Mouse (Mus musculus) heart, postnatal 0 days (tissue): ENCODE data around the gene Homer2.

ENCODE experiments used
- CTCF ChIP-seq: IDR thresholded peaks from 2 replicates; pipeline ENCODE4 v1.5.1; 2016; ENCODE audit warnings: antibody characterized with exemption, control low read depth, low read depth
- EP300 ChIP-seq: IDR thresholded peaks from 2 replicates; pipeline ENCODE4 v1.6.1; 2016; ENCODE audit warnings: antibody characterized with exemption, low read depth

DNA sequence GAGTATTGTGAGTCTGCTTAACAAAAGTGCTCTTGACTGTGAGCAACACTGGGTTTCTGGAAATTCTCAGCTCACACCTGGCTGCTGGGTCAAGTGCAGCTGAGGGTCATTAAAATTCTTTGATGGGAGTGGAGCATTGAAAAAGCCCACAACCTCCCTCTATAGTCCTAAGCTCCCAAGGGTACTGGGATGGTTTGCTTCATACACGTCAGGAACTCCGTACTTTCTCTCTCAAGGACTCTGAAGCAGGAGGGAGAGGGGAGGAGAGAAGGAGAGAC, 19.3 kb upstream of the Homer2 start:
- TF ChIP-seq CTCF (no peak), EP300 (no peak)
